Mouse (Mus musculus) limb, embryonic 11.5 days (tissue): Measurements from ENCODE around the gene Actl6a. TPM values are rescaled to one million over a fixed set of nuclear protein-coding genes. Genes with fewer than 3 reads are reported as not detected.

Experiments used
- ATAC-seq: fragments of 200-750 bp; cut with Nextera tagmentation; 2 replicates; pipeline ENCODE4 v1.8.0; 2017; ENCODE audit warnings: low read depth; ENCODE audit not compliant: insufficient number of reproducible peaks, low FRiP score, low TSS enrichment
- DNase-seq: peaks from one replicate; pipeline ENCODE4 v3.0.0-alpha.2; 2015; ENCODE audit warnings: low spot score
- H3K27ac ChIP-seq: fragments of 300-500 bp; sonication (generic); replicated peaks from 2 replicates; pipeline ENCODE4 v1.5.1; 2014; ENCODE audit warnings: low read depth, mild to moderate bottlenecking, low read length
- H3K27me3 ChIP-seq: fragments of 300-500 bp; sonication (generic); 2 replicates; pipeline ENCODE4 v1.6.1; 2014; ENCODE audit warnings: mild to moderate bottlenecking, low read length, mixed read lengths; ENCODE audit not compliant: control insufficient read depth, insufficient read depth
- H3K36me3 ChIP-seq: fragments of 300-500 bp; sonication (generic); 2 replicates; pipeline ENCODE4 v1.6.1; 2014; ENCODE audit warnings: mild to moderate bottlenecking, low read length, moderate library complexity, mixed read lengths; ENCODE audit not compliant: control insufficient read depth, insufficient read depth
- H3K4me1 ChIP-seq: fragments of 300-500 bp; sonication (generic); 2 replicates; pipeline ENCODE4 v1.6.1; 2014; ENCODE audit warnings: low read length, mixed read lengths; ENCODE audit not compliant: control insufficient read depth, insufficient read depth
- H3K4me2 ChIP-seq: fragments of 300-500 bp; sonication (generic); 2 replicates; pipeline ENCODE4 v1.6.1; 2014; ENCODE audit warnings: low read depth, mild to moderate bottlenecking, moderate library complexity; ENCODE audit not compliant: severe bottlenecking
- H3K4me3 ChIP-seq: fragments of 300-500 bp; sonication (generic); 2 replicates; pipeline ENCODE4 v1.5.1; 2014; ENCODE audit warnings: low read depth, low read length
- H3K9ac ChIP-seq: fragments of 300-500 bp; sonication (generic); 2 replicates; pipeline ENCODE4 v1.6.1; 2014; ENCODE audit warnings: mild to moderate bottlenecking, low read length
- H3K9me3 ChIP-seq: fragments of 300-500 bp; sonication (generic); 2 replicates; pipeline ENCODE4 v1.6.1; 2016; ENCODE audit warnings: low read length; ENCODE audit not compliant: control insufficient read depth
- WGBS: fragments of 180-500 bp; shearing (Covaris S2); extraction: QIAGEN DNeasy Blood & Tissue Kit; methylation state at CpG from one replicate; pipeline ENCODE4 v1.1.7; 2014; 5-methylcytosine and 5-hydroxymethylcytosine counted together
- polyA plus RNA-seq: library from polyadenylated mRNA; unstranded; fragments of >200 nt; fragmentation: Nextera tagmentation; extraction: Ambion mirVana; gene quantifications from 2 replicates; pipeline ENCODE4 v1.2.1, GENCODE M21; 2014

Actl6a gene
- polyA plus RNA-seq, 1 experiment from 2014 or later, result 263 TPM

DNA sequence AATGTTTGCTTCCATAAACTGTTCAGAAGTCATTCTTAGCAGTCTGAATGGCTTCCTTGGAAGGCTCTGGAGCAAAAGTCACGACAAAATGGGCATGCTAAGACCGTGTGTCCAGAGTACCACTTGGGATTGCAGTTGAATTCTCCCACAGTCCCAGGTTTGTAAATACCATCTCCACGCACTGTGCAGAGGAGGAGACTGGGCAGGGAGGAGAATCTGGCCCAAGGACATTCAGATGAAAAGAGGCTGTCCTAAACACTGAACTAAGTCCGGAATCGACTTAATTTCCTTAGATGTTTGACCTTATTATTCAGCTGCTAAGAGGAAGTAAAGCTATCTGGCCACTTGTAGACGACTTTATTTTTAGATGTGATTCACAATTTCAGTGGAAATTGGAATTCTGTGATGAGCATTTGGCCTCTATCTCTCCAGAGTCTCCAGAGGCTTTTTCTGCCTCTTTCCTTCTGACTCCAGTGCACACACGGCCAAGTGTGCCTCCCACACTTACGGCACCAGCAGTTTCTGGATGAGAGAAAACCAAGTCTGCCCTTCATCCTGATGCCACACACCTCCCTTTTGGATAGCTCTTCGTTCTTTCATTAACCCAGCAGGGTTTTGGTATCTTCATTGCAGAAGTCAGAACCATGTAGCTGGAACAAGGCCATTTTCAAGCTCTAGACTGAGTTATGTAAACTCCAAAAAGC is 37.7 kb upstream of the Actl6a start:
- H3K9me3 ChIP-seq, result no peaks in the 10 kb centered on the region
- H3K9ac ChIP-seq, result no peak overlapping the region
- no peaks in the 10 kb centered on the region for H3K4me1 ChIP-seq
- H3K36me3 ChIP-seq, result no peaks in the 10 kb centered on the region
- 86% methylated on average over 9 of the region's 9 CpGs for WGBS
- H3K27ac ChIP-seq, result no peak overlapping the region
- ATAC-seq (no peak), DNase-seq (no peak)
- no peaks in the 10 kb centered on the region for H3K27me3 ChIP-seq
- no peak overlapping the region for H3K4me2 ChIP-seq
- H3K4me3 ChIP-seq, result no peak overlapping the region

DNA sequence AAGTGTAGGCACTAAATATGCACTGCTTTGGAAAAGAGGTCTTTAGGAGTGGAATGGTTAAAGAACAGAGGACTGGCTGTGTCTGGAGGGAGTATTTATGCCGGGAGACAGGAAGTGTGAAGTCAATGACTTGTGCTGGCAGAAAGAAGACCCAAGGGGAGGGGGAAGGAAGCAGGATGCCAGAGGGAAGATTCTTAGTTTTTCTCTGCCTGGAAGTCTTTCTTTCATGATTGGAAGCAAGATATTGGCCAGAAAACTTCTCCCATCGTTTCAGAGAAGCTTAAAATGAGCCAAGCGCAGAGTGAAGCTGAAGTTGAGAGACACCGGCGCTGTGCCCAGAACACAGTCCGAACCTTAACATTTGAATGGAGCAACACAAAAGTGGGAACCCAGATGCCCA is 36.9 kb upstream of the Actl6a start:
- DNase-seq, result no peak
- Histone ChIP-seq H3K27ac (no peak overlapping the region), H3K4me2 (no peak overlapping the region), H3K36me3 (no peaks in the 10 kb centered on the region), H3K4me1 (no peaks in the 10 kb centered on the region), H3K27me3 (no peaks in the 10 kb centered on the region), H3K9me3 (no peaks in the 10 kb centered on the region), H3K9ac (no peak overlapping the region), H3K4me3 (no peak overlapping the region)
- 72% methylated on average over 6 of the region's 6 CpGs for WGBS
- ATAC-seq, result no peak

GRCm38 (mm10) chr3:32670196-32670595 is 35.9 kb upstream of the Actl6a start:
- no peaks in the 10 kb centered on the region for H3K4me1 ChIP-seq
- no peaks in the 10 kb centered on the region for H3K9me3 ChIP-seq
- no peak overlapping the region for H3K4me3 ChIP-seq
- no peak for DNase-seq
- H3K27ac ChIP-seq, result no peak overlapping the region
- no peaks in the 10 kb centered on the region for H3K36me3 ChIP-seq
- no peaks in the 10 kb centered on the region for H3K27me3 ChIP-seq
- WGBS, result 92% methylated on average over 4 of the region's 4 CpGs
- H3K4me2 ChIP-seq, result no peak overlapping the region
- no peak for ATAC-seq
- H3K9ac ChIP-seq, result no peak overlapping the region

GRCm38 (mm10) chr3:32673151-32673550 is 32.9 kb upstream of the Actl6a start:
- DNase-seq, result no peak

DNA sequence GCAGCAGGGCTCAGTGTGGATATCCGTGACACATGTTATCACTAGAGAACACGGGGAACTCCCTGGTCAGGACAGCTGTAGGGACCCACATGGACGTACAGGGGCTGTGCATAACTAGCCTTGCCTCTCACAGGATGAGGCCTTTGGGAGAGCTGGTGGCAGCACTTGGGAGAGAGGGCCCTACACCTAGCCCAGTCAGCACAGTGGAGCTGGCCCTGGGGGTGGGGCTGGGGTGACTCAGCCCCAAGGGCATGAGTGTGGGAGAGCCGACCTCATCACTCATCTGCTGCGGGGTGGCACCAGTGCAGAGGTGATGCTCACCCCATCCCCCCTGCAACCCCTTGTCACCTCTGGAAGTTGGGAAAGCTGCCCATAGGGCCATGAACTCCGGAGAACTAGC is 29.7 kb upstream of the Actl6a start:
- Histone ChIP-seq H3K4me1 (no peaks in the 10 kb centered on the region), H3K27me3 (no peaks in the 10 kb centered on the region), H3K9me3 (no peaks in the 10 kb centered on the region), H3K36me3 (no peaks in the 10 kb centered on the region), H3K27ac (no peak overlapping the region), H3K4me2 (no peak overlapping the region), H3K4me3 (no peak overlapping the region), H3K9ac (no peak overlapping the region)
- DNase-seq (no peak), ATAC-seq (no peak)
- WGBS, result 79% methylated on average over 6 of the region's 6 CpGs

More at GRCm38 (mm10) chr3:32673151-32673550, 32.9 kb upstream of the Actl6a start:
- ATAC-seq, result no peak
- no peak overlapping the region for H3K4me3 ChIP-seq
- H3K27me3 ChIP-seq, result no peaks in the 10 kb centered on the region
- no peaks in the 10 kb centered on the region for H3K4me1 ChIP-seq
- H3K9me3 ChIP-seq, result no peaks in the 10 kb centered on the region
- no peak overlapping the region for H3K27ac ChIP-seq
- no peaks in the 10 kb centered on the region for H3K36me3 ChIP-seq
- no peak overlapping the region for H3K9ac ChIP-seq
- no peak overlapping the region for H3K4me2 ChIP-seq

GRCm38 (mm10) chr3:32682910-32683531 is 23.1 kb upstream of the Actl6a start:
- Histone ChIP-seq H3K9ac (no peak overlapping the region), H3K27me3 (no peaks in the 10 kb centered on the region), H3K4me1 (no peaks in the 10 kb centered on the region), H3K9me3 (no peaks in the 10 kb centered on the region), H3K36me3 (no peaks in the 10 kb centered on the region), H3K4me2 (no peak overlapping the region), H3K27ac (no peak overlapping the region), H3K4me3 (no peak overlapping the region)
- ATAC-seq (no peak), DNase-seq (no peak)
- WGBS, result 76% methylated on average over 11 of the region's 12 CpGs

DNA sequence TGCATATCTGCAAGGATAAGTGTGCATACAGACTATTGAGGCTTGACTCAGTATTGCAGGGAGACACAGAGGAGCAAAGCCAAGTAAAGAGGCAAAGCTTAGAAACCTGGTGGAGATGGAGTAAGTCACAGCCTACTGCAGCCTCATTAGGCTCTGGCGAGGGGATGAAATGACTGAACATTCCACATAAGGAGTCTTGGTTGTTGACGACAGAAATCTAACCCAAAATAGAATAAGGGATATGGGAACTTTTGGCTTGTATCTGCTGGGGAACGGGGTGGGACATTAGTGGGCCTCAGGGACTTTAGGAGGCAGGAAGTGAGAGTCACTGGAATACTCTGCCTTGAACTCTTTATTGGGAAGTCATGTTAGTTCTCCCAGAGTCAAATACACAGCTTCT is 21.5 kb upstream of the Actl6a start:
- Histone ChIP-seq H3K9ac (no peak overlapping the region), H3K27me3 (no peaks in the 10 kb centered on the region), H3K4me2 (no peak overlapping the region), H3K9me3 (no peaks in the 10 kb centered on the region), H3K36me3 (no peaks in the 10 kb centered on the region), H3K4me1 (no peaks in the 10 kb centered on the region), H3K27ac (no peak overlapping the region), H3K4me3 (no peak overlapping the region)
- ATAC-seq, result no peak
- 76% methylated on average over 3 of the region's 3 CpGs for WGBS
- DNase-seq, result no peak

GRCm38 (mm10) chr3:32686537-32686936 is 19.6 kb upstream of the Actl6a start:
- Histone ChIP-seq H3K36me3 (no peaks in the 10 kb centered on the region), H3K27ac (no peak overlapping the region), H3K9ac (no peak overlapping the region), H3K27me3 (no peaks in the 10 kb centered on the region), H3K4me2 (no peak overlapping the region), H3K4me1 (no peaks in the 10 kb centered on the region), H3K9me3 (no peaks in the 10 kb centered on the region), H3K4me3 (no peak overlapping the region)
- ATAC-seq (no peak), DNase-seq (no peak)
- 66% methylated on average over 1 of the region's 1 CpGs for WGBS

DNA sequence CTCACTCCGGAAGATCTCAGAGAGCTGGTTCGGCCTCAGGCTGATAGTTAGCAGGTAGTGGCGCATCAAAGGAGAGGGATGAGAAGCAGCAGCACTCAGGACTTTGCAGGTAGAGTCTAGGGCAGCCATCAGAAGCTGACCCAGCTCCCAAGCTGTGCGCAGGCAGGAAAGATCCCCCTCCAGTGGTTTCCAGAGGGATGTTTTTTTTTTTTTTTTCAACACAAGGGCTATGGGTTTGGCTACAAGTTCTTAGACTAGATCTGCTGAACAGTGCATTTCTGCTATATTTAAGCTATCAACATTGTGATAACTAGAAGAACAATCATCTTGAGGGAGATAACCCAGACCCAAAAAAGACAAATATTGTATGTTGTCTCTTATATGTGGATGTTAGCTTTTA is 18.9 kb upstream of the Actl6a start:
- Histone ChIP-seq H3K27ac (no peak overlapping the region), H3K27me3 (no peaks in the 10 kb centered on the region), H3K4me1 (no peaks in the 10 kb centered on the region), H3K4me2 (no peak overlapping the region), H3K4me3 (no peak overlapping the region), H3K9me3 (no peaks in the 10 kb centered on the region), H3K36me3 (no peaks in the 10 kb centered on the region), H3K9ac (no peak overlapping the region)
- WGBS, result 27% methylated on average over 4 of the region's 4 CpGs
- ATAC-seq (no peak), DNase-seq (no peak)
